Mouse (Mus musculus) right cerebral cortex, adult 2 months (tissue): ENCODE measurements at regions not wholly inside any gene's neighbourhood (a gene's known extent, or its start where the extent isn't known, plus 50 kb on each side); places are given as distances from the start of the nearest gene placed in this dataset.

Experiments
- DNase-seq, 2 experiments: peaks; one replicate each; pipeline ENCODE4 v3.0.0; 2021 to 2022; ENCODE audit warnings: low spot score in 2 of 2

- DNase-seq, result no peak
Observed at GRCm38 (mm10) chr8:38723254-38723653, 1729.8 kb downstream of the AI429214 start.

DNA sequence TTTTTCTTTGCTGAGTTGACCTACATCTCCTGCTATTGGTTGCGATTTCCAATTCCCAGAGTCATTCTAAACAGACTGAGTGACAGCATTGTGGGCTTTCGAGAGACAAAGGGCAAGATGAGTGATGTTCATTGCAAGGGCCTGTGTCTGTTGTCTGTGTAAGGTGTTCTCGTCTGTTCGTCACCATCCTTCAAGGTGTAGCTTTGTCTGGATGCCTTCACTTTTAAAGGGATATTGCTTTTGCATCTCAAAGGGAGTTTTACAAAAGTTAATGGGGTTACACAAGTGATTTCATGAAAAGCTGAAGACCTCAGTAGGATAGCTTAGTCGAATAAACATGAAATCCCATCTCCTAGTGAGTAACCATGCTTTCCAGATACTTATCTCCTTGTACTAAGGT is 1731.9 kb downstream of the AI429214 start:
- DNase-seq, result no peak

DNA sequence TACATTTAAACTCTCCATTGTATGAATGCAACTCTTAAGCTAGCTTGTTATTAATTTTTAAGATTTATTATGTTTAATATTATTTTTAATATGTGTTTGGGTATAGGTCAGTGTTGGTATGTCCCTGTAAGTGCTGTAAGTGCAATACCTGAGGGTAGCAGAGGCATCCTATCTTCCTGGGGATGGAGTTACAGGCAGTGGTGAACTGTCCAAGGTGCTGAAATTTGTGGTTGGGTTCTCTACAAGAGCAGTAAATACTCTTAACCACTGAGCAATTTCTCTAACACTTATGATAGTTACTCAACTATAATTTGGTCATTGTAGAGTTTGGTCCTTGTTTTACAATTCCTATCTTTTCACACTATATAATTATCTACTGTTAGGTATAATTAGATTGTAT is 1753.7 kb downstream of the AI429214 start:
- no peak for DNase-seq

- no peak for DNase-seq
Observed at GRCm38 (mm10) chr8:38766626-38767226, 1773.3 kb downstream of the AI429214 start.

- no peak for DNase-seq
Observed at GRCm38 (mm10) chr8:38812482-38812881, 1819.1 kb downstream of the AI429214 start.

DNA sequence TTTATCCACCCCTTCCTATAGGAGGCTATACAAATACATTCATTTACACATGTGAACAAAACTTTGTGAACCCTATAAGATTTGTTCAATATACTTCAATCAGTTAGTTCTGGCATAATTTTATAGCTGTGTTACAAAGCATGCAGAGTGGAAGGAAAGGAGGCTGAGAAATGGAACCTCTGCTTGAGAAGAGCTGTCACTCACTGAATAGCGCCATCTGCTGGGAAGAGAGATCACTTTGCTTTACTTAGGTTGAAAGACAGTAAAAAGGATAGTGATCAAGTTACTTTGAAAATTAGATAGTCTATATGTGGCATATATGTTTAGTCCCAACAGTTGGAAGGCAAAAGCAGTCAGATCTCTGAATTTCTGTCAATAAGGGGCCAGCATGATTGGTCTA is 1824.8 kb downstream of the AI429214 start:
- DNase-seq, result peak; percentile 28 to 45

DNA sequence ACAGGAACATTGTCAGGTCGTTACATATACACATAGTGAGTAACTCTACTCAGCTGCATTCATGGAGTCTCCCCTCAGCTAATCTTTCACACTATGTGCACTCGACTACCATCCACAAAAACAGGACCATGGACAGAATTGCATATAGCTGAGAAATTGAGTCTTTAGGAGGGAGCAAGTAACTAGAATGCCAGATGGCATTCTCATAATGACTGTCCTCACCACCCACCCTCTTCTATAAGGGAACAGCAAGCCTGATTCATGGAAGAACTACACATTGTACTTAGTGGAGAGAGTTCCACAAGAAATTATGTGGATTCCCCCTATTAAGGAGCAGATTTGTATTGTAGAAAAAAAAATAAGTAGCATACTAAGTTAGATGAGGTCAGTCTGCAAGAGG is 1813.4 kb upstream of the Adam24 start:
- peak; percentile 7 to 28 for DNase-seq

- DNase-seq, result no peak
Observed at GRCm38 (mm10) chr8:38867370-38867769, 1807.5 kb upstream of the Adam24 start.
